Mouse (Mus musculus) stomach, postnatal 0 days (tissue): ENCODE measurements around the gene Ehbp1. TPM values are rescaled to one million over a fixed set of nuclear protein-coding genes. Genes with fewer than 3 reads are reported as not detected.

Source experiments
- ATAC-seq: fragments of 200-750 bp; cut with Nextera tagmentation; 2 replicates; pipeline ENCODE4 v1.8.0; 2017; ENCODE audit not compliant: low FRiP score, low TSS enrichment
- DNase-seq: peaks from one replicate; pipeline ENCODE4 v3.0.0-alpha.2; 2016; ENCODE audit warnings: low spot score
- H3K27ac ChIP-seq: fragments of 300-500 bp; sonication (generic); replicated peaks from 2 replicates; pipeline ENCODE4 v1.5.1; 2014; ENCODE audit warnings: mild to moderate bottlenecking, control low read depth
- H3K27me3 ChIP-seq: fragments of 300-500 bp; sonication (generic); 2 replicates; pipeline ENCODE4 v1.6.1; 2014; ENCODE audit warnings: low read length; ENCODE audit not compliant: control insufficient read depth, insufficient read depth
- H3K36me3 ChIP-seq: fragments of 300-500 bp; sonication (generic); 2 replicates; pipeline ENCODE4 v1.6.1; 2014; ENCODE audit warnings: low read length, mixed read lengths; ENCODE audit not compliant: control insufficient read depth, insufficient read depth
- H3K4me1 ChIP-seq: fragments of 300-500 bp; sonication (generic); replicated peaks from 2 replicates; pipeline ENCODE4 v1.6.1; 2014; ENCODE audit warnings: antibody characterized with exemption; ENCODE audit not compliant: control insufficient read depth, insufficient read depth
- H3K4me2 ChIP-seq: fragments of 300-500 bp; sonication (generic); replicated peaks from 2 replicates; pipeline ENCODE4 v1.6.1; 2014; ENCODE audit warnings: low read depth, mild to moderate bottlenecking, control low read depth, moderate library complexity
- H3K4me3 ChIP-seq: fragments of 300-500 bp; sonication (generic); 2 replicates; pipeline ENCODE4 v1.5.1; 2014; ENCODE audit warnings: low read depth, low read length, control low read depth
- H3K9ac ChIP-seq: fragments of 300-500 bp; sonication (generic); 2 replicates; pipeline ENCODE4 v1.6.1; 2014; ENCODE audit warnings: mild to moderate bottlenecking, low read length, control low read depth, mixed read lengths
- H3K9me3 ChIP-seq: fragments of 300-500 bp; sonication (generic); 2 replicates; pipeline ENCODE4 v1.6.1; 2016; ENCODE audit warnings: low read length; ENCODE audit not compliant: control insufficient read depth
- CTCF ChIP-seq: IDR thresholded peaks from 2 replicates; pipeline ENCODE4 v1.5.1; 2016; ENCODE audit warnings: antibody characterized with exemption, low read depth, mild to moderate bottlenecking, moderate library complexity
- EP300 ChIP-seq: optimal IDR thresholded peaks from 2 replicates; pipeline ENCODE3; 2016; ENCODE audit warnings: antibody characterized with exemption
- WGBS: fragments of 180-500 bp; shearing (Covaris S2); extraction: QIAGEN DNeasy Blood & Tissue Kit; methylation state at CpG from one replicate; pipeline ENCODE4 v1.1.7; 2014; 5-methylcytosine and 5-hydroxymethylcytosine counted together
- polyA plus RNA-seq: library from polyadenylated mRNA; unstranded; fragments of >200 nt; fragmentation: Nextera tagmentation; extraction: Ambion mirVana; gene quantifications from 2 replicates; pipeline ENCODE4 v1.2.1, GENCODE M21; 2015

The Ehbp1 gene
- polyA plus RNA-seq, 1 experiment from 2014 or later: 3.8 TPM

- no peaks in the 10 kb centered on the region for H3K9me3 ChIP-seq
- TF ChIP-seq EP300: no peak
- no peak for TF ChIP-seq CTCF
- H3K36me3 ChIP-seq: no peaks in the 10 kb centered on the region
- WGBS: 92% methylated on average over 8 of the region's 8 CpGs
- no peak overlapping the region for H3K27ac ChIP-seq
- H3K4me3 ChIP-seq: no peak overlapping the region
- H3K9ac ChIP-seq: no peak overlapping the region
- ATAC-seq (no peak), DNase-seq (no peak)
- no peaks in the 10 kb centered on the region for H3K27me3 ChIP-seq
- no peaks in the 10 kb centered on the region for H3K4me1 ChIP-seq
- no peak overlapping the region for H3K4me2 ChIP-seq
Observed at GRCm38 (mm10) chr11:22201125-22201524, 141.0 kb downstream of the Ehbp1 start.

GRCm38 (mm10) chr11:22199881-22200280, 142.2 kb downstream of the Ehbp1 start:
- ATAC-seq (no peak), DNase-seq (no peak)
- H3K27ac ChIP-seq: no peak overlapping the region
- TF ChIP-seq EP300: no peak
- TF ChIP-seq CTCF: no peak
- WGBS: 65% methylated on average over 3 of the region's 3 CpGs
- no peak overlapping the region for H3K9ac ChIP-seq
- no peaks in the 10 kb centered on the region for H3K9me3 ChIP-seq
- no peak overlapping the region for H3K4me3 ChIP-seq
- H3K4me1 ChIP-seq: no peaks in the 10 kb centered on the region
- no peaks in the 10 kb centered on the region for H3K27me3 ChIP-seq
- H3K4me2 ChIP-seq: no peak overlapping the region
- H3K36me3 ChIP-seq: no peaks in the 10 kb centered on the region

- Histone ChIP-seq H3K4me3 (no peak overlapping the region), H3K36me3 (no peaks in the 10 kb centered on the region), H3K27me3 (no peaks in the 10 kb centered on the region), H3K9me3 (no peaks in the 10 kb centered on the region), H3K4me1 (no peaks in the 10 kb centered on the region), H3K27ac (no peak overlapping the region), H3K9ac (no peak overlapping the region), H3K4me2 (peak overlapping the region; percentile 25; the same call in 1 of the 2 replicates)
- no peak for ATAC-seq
- TF ChIP-seq EP300 (no peak), CTCF (no peak)
- 27% methylated on average over 6 of the region's 6 CpGs for WGBS
- no peak for DNase-seq
Observed at GRCm38 (mm10) chr11:22198406-22198805, 143.7 kb downstream of the Ehbp1 start.

- no peak overlapping the region for H3K27ac ChIP-seq
Observed at GRCm38 (mm10) chr11:22197935-22198334, 144.2 kb downstream of the Ehbp1 start.

GRCm38 (mm10) chr11:22196776-22197175, 145.3 kb downstream of the Ehbp1 start:
- H3K27ac ChIP-seq: no peak overlapping the region
- no peaks in the 10 kb centered on the region for H3K27me3 ChIP-seq
- no peak overlapping the region for H3K4me3 ChIP-seq
- WGBS: 74% methylated on average over 4 of the region's 4 CpGs
- no peak overlapping the region for H3K4me2 ChIP-seq
- no peaks in the 10 kb centered on the region for H3K36me3 ChIP-seq
- no peak for ATAC-seq
- H3K9me3 ChIP-seq: no peaks in the 10 kb centered on the region
- no peaks in the 10 kb centered on the region for H3K4me1 ChIP-seq
- no peak overlapping the region for H3K9ac ChIP-seq
- TF ChIP-seq EP300 (no peak), CTCF (no peak)
- DNase-seq: no peak

More at GRCm38 (mm10) chr11:22197935-22198334, 144.2 kb downstream of the Ehbp1 start:
- no peaks in the 10 kb centered on the region for H3K4me1 ChIP-seq
- no peaks in the 10 kb centered on the region for H3K36me3 ChIP-seq
- H3K4me2 ChIP-seq: peak overlapping the region; percentile 25; the same call in 1 of the 2 replicates
- H3K4me3 ChIP-seq: no peak overlapping the region
- H3K9me3 ChIP-seq: no peaks in the 10 kb centered on the region
- WGBS: 67% methylated on average over 6 of the region's 6 CpGs
- no peak for TF ChIP-seq EP300
- ATAC-seq (no peak), DNase-seq (no peak)
- no peaks in the 10 kb centered on the region for H3K27me3 ChIP-seq
- H3K9ac ChIP-seq: no peak overlapping the region

- no peaks in the 10 kb centered on the region for H3K36me3 ChIP-seq
- no peak overlapping the region for H3K27ac ChIP-seq
- no peak for DNase-seq
- no peak overlapping the region for H3K9ac ChIP-seq
- H3K4me3 ChIP-seq: no peak overlapping the region
- H3K4me2 ChIP-seq: no peak overlapping the region
- ATAC-seq: no peak
- H3K27me3 ChIP-seq: no peaks in the 10 kb centered on the region
- TF ChIP-seq CTCF (no peak), EP300 (no peak)
- 58% methylated on average over 3 of the region's 3 CpGs for WGBS
- H3K9me3 ChIP-seq: no peaks in the 10 kb centered on the region
- no peaks in the 10 kb centered on the region for H3K4me1 ChIP-seq
Observed at GRCm38 (mm10) chr11:22194607-22195006, 147.5 kb downstream of the Ehbp1 start.
